Mouse (Mus musculus) MEL (cell line): ENCODE results near the gene Galnt13.

Source experiments
- CTCF ChIP-seq, 3 experiments: IDR thresholded peaks in 2 of 3; conservative IDR thresholded peaks in 1 of 3; 2 replicates each; pipeline ENCODE4 v1.5.1; 2011 to 2012; ENCODE audit warnings: low read length in 3 of 3, low read depth in 2 of 3, mild to moderate bottlenecking in 2 of 3, improper control_type of control experiment in 1 of 3, inconsistent platforms in 1 of 3, mixed read lengths in 1 of 3, moderate library complexity in 1 of 3; ENCODE audit not compliant: control insufficient read depth in 1 of 3, insufficient read depth in 1 of 3, poor library complexity in 1 of 3, severe bottlenecking in 1 of 3
- EP300 ChIP-seq, 2 experiments: IDR thresholded peaks; 2 replicates each; pipeline ENCODE4 v1.6.1; 2011; ENCODE audit warnings: improper control_type of control experiment in 2 of 2, low read length in 2 of 2, low read depth in 1 of 2, mild to moderate bottlenecking in 1 of 2
- POLR2A ChIP-seq, 2 experiments: IDR thresholded peaks; 2 replicates each; pipeline ENCODE4 v1.6.1; 2011 to 2012; ENCODE audit warnings: low read length in 2 of 2, mild to moderate bottlenecking in 2 of 2, control low read depth in 1 of 2, improper control_type of control experiment in 1 of 2, low read depth in 1 of 2, moderate library complexity in 1 of 2; ENCODE audit not compliant: control insufficient read depth in 1 of 2, insufficient read depth in 1 of 2, poor library complexity in 1 of 2
- TCF12 ChIP-seq: IDR thresholded peaks from 2 replicates; pipeline ENCODE4 v1.6.1; 2014; ENCODE audit warnings: low read depth, mild to moderate bottlenecking, inconsistent platforms, low read length, improper control_type of control experiment, moderate library complexity
- USF1 ChIP-seq: IDR thresholded peaks from 2 replicates; pipeline ENCODE4 v1.6.1; 2014; ENCODE audit warnings: low read depth, mild to moderate bottlenecking, inconsistent platforms, low read length, improper control_type of control experiment, moderate library complexity

DNA sequence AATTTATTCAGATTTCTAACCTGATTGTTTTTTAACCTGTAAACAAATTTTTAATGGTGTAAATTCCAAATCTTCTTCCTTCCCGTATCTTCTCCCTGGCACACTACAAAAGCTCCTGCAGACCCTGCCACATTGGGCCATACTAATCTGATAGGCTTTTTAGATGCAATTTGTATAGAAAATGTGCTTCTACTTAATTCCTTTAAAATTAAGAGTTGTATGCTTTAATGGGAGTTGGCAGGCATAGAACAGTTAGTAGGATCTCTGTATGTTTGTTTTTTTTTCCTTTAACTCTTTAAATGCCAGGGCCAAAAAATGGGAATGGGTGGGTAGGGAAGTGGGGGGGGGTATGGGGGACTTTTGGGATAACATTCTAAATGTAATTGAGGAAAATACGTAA lies 315.1 kb downstream of the Galnt13 start:
- TF ChIP-seq POLR2A (IDR thresholded peaks at IDR 0.05; ENCODE audit: control insufficient read depth in 1 of 2, insufficient read depth in 1 of 2, low read depth in 1 of 2, low read length in 2 of 2, poor library complexity in 1 of 2) (no peak), EP300 (IDR thresholded peaks at IDR 0.05; ENCODE audit: low read depth in 1 of 2, low read length in 2 of 2) (no peak), CTCF (IDR thresholded peaks at IDR 0.05 in 2 of 3, conservative IDR thresholded peaks at IDR 0.05 in 1 of 3; ENCODE audit: control insufficient read depth in 1 of 3, insufficient read depth in 1 of 3, low read depth in 2 of 3, low read length in 3 of 3, poor library complexity in 1 of 3, severe bottlenecking in 1 of 3) (no peak), USF1 (no peak), TCF12 (no peak)
